Mouse (Mus musculus) left cerebral cortex, adult 18-20 months (tissue): ENCODE data around the gene Sfmbt1. TPM values are rescaled to one million over a fixed set of nuclear protein-coding genes. Genes with fewer than 3 reads are reported as not detected.

Source experiments
- DNase-seq, 2 experiments: peaks; one replicate each; pipeline ENCODE4 v3.0.0; 2021 to 2022; ENCODE audit warnings: low spot score in 2 of 2, mixed read lengths in 1 of 2
- total RNA-seq, 2 experiments: library from RNA; stranded (reverse); gene quantifications; 2 replicates each; pipeline ENCODE4 v1.2.3; 2021

The Sfmbt1 gene
- total RNA-seq, 2 experiments from 2014 or later: 39.3 to 41.0 TPM

DNA sequence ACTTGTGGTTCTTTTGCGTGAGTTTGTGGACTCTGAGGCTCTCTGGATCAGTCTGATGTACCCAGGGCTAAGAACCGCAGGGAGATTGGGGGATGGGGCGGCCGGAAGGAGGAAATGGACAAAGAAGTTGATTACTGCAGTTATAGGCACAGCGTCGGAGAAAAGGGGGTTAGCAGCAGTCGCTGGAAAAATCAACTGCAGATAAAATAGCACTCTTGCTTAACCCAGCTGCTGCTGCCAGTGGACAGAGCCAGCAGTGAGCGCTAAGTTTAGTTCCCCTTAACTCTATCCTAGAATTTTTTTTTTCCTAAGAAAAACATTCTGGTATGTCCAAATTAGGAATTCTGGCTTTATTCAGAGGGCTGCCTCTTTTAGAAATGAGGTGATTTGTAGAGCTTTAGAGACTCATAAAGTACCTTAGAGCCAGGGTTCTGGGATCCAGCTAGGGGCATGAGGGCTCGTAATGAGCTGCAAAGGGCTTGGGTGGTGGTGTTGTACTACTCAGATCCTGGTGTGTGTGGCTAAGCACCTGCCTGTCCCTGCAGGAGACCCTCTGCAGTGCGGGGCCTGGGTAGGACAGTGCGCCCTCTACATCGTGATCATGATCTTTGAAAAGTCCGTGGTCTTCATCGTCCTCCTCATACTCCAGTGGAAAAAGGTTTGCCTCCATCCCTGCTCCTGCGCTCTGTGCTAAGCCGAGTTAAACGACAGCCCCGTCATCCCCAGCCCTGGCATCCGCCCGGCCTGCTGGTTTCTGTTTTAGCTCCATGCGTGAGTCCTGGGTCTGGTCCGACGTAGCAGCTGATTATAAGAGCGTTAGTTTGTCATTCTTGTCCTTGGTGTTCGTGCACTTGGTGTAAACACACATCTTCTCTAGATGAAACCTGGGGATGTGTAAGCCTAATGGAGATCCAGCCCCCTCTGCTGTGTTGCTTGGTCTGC lies 155.8 kb downstream of the Sfmbt1 start:
- DNase-seq: no peak

Other genes starting within 250 kb of the Sfmbt1 start
- 10 to 100 TPM; 21.3 to 21.5 TPM for gene Dcp1a, start 235.3 kb upstream of the Sfmbt1 start, total RNA-seq
- gene Cacna1d, start 223.4 kb upstream of the Sfmbt1 start, total RNA-seq: 10 to 100 TPM; 44.1 to 45.4 TPM
- gene Tkt, start 166.5 kb upstream of the Sfmbt1 start, total RNA-seq: 100 to 1,000 TPM; 189 to 211 TPM
- 10 to 100 TPM; 11.4 to 12.7 TPM for gene Prkcd, start 88.6 kb upstream of the Sfmbt1 start, total RNA-seq
- gene Rft1, start 60.5 kb upstream of the Sfmbt1 start, total RNA-seq: 10 to 100 TPM; 10.0 to 10.4 TPM
- 10 to 100 TPM; 20.7 to 22.9 TPM for gene Tmem110, start 110.7 kb downstream of the Sfmbt1 start, total RNA-seq
- gene Mustn1, start 164.4 kb downstream of the Sfmbt1 start, total RNA-seq: 1 to 10 TPM; 2.5 to 3.5 TPM
- gene Itih4, start 171.6 kb downstream of the Sfmbt1 start, total RNA-seq: under 1 TPM in 1 of 2 experiments, not detected in 1; 0.19 TPM
- 10 to 100 TPM; 25.8 to 32.8 TPM for gene Itih3, start 208.9 kb downstream of the Sfmbt1 start, total RNA-seq
- not detected for gene Itih1, start 228.4 kb downstream of the Sfmbt1 start, total RNA-seq
- 10 to 100 TPM; 17.0 to 21.2 TPM for gene Nek4, start 236.5 kb downstream of the Sfmbt1 start, total RNA-seq